Mouse (Mus musculus) MEL (cell line): ENCODE measurements around the gene Erich6b.

Experiments used
- BHLHE40 ChIP-seq: IDR thresholded peaks from 2 replicates; pipeline ENCODE4 v1.6.1; 2012; ENCODE audit warnings: low read depth, mild to moderate bottlenecking, inconsistent platforms, low read length, improper control_type of control experiment, borderline replicate concordance
- CHD1 ChIP-seq: IDR thresholded peaks from 2 replicates; pipeline ENCODE4 v1.6.1; 2012; ENCODE audit warnings: low read depth, mild to moderate bottlenecking, inconsistent platforms, low read length, improper control_type of control experiment
- CTCF ChIP-seq, 3 experiments: IDR thresholded peaks in 2 of 3; conservative IDR thresholded peaks in 1 of 3; 2 replicates each; pipeline ENCODE4 v1.5.1; 2011 to 2012; ENCODE audit warnings: low read length in 3 of 3, low read depth in 2 of 3, mild to moderate bottlenecking in 2 of 3, improper control_type of control experiment in 1 of 3, inconsistent platforms in 1 of 3, mixed read lengths in 1 of 3, moderate library complexity in 1 of 3; ENCODE audit not compliant: control insufficient read depth in 1 of 3, insufficient read depth in 1 of 3, poor library complexity in 1 of 3, severe bottlenecking in 1 of 3
- E2F4 ChIP-seq: IDR thresholded peaks from 2 replicates; pipeline ENCODE4 v1.6.1; 2011; ENCODE audit warnings: low read depth, low read length, improper control_type of control experiment, borderline replicate concordance
- EP300 ChIP-seq, 2 experiments: IDR thresholded peaks; 2 replicates each; pipeline ENCODE4 v1.6.1; 2011; ENCODE audit warnings: improper control_type of control experiment in 2 of 2, low read length in 2 of 2, low read depth in 1 of 2, mild to moderate bottlenecking in 1 of 2
- GATA1 ChIP-seq: IDR thresholded peaks from 2 replicates; pipeline ENCODE4 v1.6.1; 2011; ENCODE audit warnings: low read depth, low read length, improper control_type of control experiment
- MAX ChIP-seq: IDR thresholded peaks from 2 replicates; pipeline ENCODE4 v1.6.1; 2011; ENCODE audit warnings: low read length, improper control_type of control experiment
- MEF2A ChIP-seq: IDR thresholded peaks from 2 replicates; pipeline ENCODE4 v1.6.1; 2014; ENCODE audit warnings: low read depth, mild to moderate bottlenecking, inconsistent platforms, low read length, improper control_type of control experiment; ENCODE audit not compliant: poor library complexity, insufficient replicate concordance, severe bottlenecking; ENCODE audit errors: extremely low read depth
- MXI1 ChIP-seq: IDR thresholded peaks from 2 replicates; pipeline ENCODE4 v1.6.1; 2011; ENCODE audit warnings: mild to moderate bottlenecking, low read depth, low read length, improper control_type of control experiment
- NELFE ChIP-seq: IDR thresholded peaks from 2 replicates; pipeline ENCODE4 v1.6.1; 2011; ENCODE audit warnings: low read depth, low read length, improper control_type of control experiment
- POLR2A ChIP-seq, 2 experiments: IDR thresholded peaks; 2 replicates each; pipeline ENCODE4 v1.6.1; 2011 to 2012; ENCODE audit warnings: low read length in 2 of 2, mild to moderate bottlenecking in 2 of 2, control low read depth in 1 of 2, improper control_type of control experiment in 1 of 2, low read depth in 1 of 2, moderate library complexity in 1 of 2; ENCODE audit not compliant: control insufficient read depth in 1 of 2, insufficient read depth in 1 of 2, poor library complexity in 1 of 2
- TCF12 ChIP-seq: IDR thresholded peaks from 2 replicates; pipeline ENCODE4 v1.6.1; 2014; ENCODE audit warnings: low read depth, mild to moderate bottlenecking, inconsistent platforms, low read length, improper control_type of control experiment, moderate library complexity
- ZC3H11A ChIP-seq: IDR thresholded peaks from 2 replicates; pipeline ENCODE4 v1.6.1; 2012; ENCODE audit warnings: low read depth, mild to moderate bottlenecking, inconsistent platforms, low read length, improper control_type of control experiment
- ZMIZ1 ChIP-seq: IDR thresholded peaks from 2 replicates; pipeline ENCODE4 v1.6.1; 2012; ENCODE audit warnings: low read depth, mild to moderate bottlenecking, inconsistent platforms, low read length, improper control_type of control experiment, moderate library complexity

GRCm38 (mm10) chr14:75622984-75623383 lies 19.1 kb upstream of the Erich6b start:
- TF ChIP-seq BHLHE40 (no peak), NELFE (no peak), CTCF (IDR thresholded peaks at IDR 0.05 in 2 of 3, conservative IDR thresholded peaks at IDR 0.05 in 1 of 3; ENCODE audit: control insufficient read depth in 1 of 3, insufficient read depth in 1 of 3, low read depth in 2 of 3, low read length in 3 of 3, poor library complexity in 1 of 3, severe bottlenecking in 1 of 3) (no peak), EP300 (IDR thresholded peaks at IDR 0.05; ENCODE audit: low read depth in 1 of 2, low read length in 2 of 2) (no peak), MAX (no peak), ZC3H11A (no peak), ZMIZ1 (no peak), MEF2A (no peak), MXI1 (no peak), E2F4 (no peak), POLR2A (IDR thresholded peaks at IDR 0.05; ENCODE audit: control insufficient read depth in 1 of 2, insufficient read depth in 1 of 2, low read depth in 1 of 2, low read length in 2 of 2, poor library complexity in 1 of 2) (no peak), TCF12 (no peak), GATA1 (no peak), CHD1 (no peak)
